Mouse (Mus musculus): ENCODE measurements around the gene Gm17535. TPM values are rescaled to one million over a fixed set of nuclear protein-coding genes. Genes with fewer than 3 reads are reported as not detected.
A peak's percentile ranks its signal among the peaks of the same experiment; 100 is the strongest.
"Not testable (repeated sequence)": the region's sequence is repeated elsewhere in the genome, so short reads cannot be mapped to it uniquely, and the experiment has no call there.

Gene Gm17535
- total RNA-seq, 1 experiment from 2014 or later, result not detected

- ATAC-seq (replicated peaks; ENCODE audit: low read depth, poor library complexity, severe bottlenecking), result not testable (repeated sequence)
These were observed 10.3 kb upstream of the Gm17535 start for GRCm38 (mm10) chr9:3023985-3024648.

- not testable (repeated sequence) for ATAC-seq (replicated peaks; ENCODE audit: low read depth, poor library complexity, severe bottlenecking)
These were observed 9.4 kb upstream of the Gm17535 start, which contains the start of gene Gm10717 for GRCm38 (mm10) chr9:3024912-3025467. TSS of gene Gm10717 (plus strand) at chr9:3025417.

- ATAC-seq (replicated peaks; ENCODE audit: low read depth, poor library complexity, severe bottlenecking), result not testable (repeated sequence)
These were observed 8.7 kb upstream of the Gm17535 start for GRCm38 (mm10) chr9:3025653-3026052.

GRCm38 (mm10) chr9:3026136-3026535, 8.3 kb upstream of the Gm17535 start:
- ATAC-seq (replicated peaks; ENCODE audit: low read depth, poor library complexity, severe bottlenecking), result not testable (repeated sequence)

GRCm38 (mm10) chr9:3026741-3027140, 7.7 kb upstream of the Gm17535 start:
- ATAC-seq (replicated peaks; ENCODE audit: low read depth, poor library complexity, severe bottlenecking), result not testable (repeated sequence)

- 0 out of 2 replicates have a peak, but pooled peaks have one; percentile 10 for ATAC-seq (replicated peaks; ENCODE audit: low read depth, poor library complexity, severe bottlenecking)
These were observed 7.2 kb upstream of the Gm17535 start for GRCm38 (mm10) chr9:3027200-3027599.

- not testable (repeated sequence) for ATAC-seq (replicated peaks; ENCODE audit: low read depth, poor library complexity, severe bottlenecking)
These were observed 5.0 kb upstream of the Gm17535 start for GRCm38 (mm10) chr9:3029276-3030000.

- not testable (repeated sequence) for ATAC-seq (replicated peaks; ENCODE audit: low read depth, poor library complexity, severe bottlenecking)
These were observed 3.6 kb upstream of the Gm17535 start for GRCm38 (mm10) chr9:3030677-3031318.

GRCm38 (mm10) chr9:3036577-3036976, 2.2 kb downstream of the Gm17535 start, which contains the start of gene Gm10715:
TSS of gene Gm10715 (plus strand) at chr9:3036877.
- not testable (repeated sequence) for ATAC-seq (replicated peaks; ENCODE audit: low read depth, poor library complexity, severe bottlenecking)

GRCm38 (mm10) chr9:3038161-3038560, 3.8 kb downstream of the Gm17535 start:
- not testable (repeated sequence) for ATAC-seq (replicated peaks; ENCODE audit: low read depth, poor library complexity, severe bottlenecking)

Other genes with a start within 250 kb of the Gm17535 start
- gene Gm10722, start 33.7 kb upstream of the Gm17535 start, total RNA-seq (2017), result 0.58 TPM in 1 of 2 replicates, not detected in the other
- gene Gm11168, start 31.3 kb upstream of the Gm17535 start, total RNA-seq (2017), result 0.69 TPM in 1 of 2 replicates, not detected in the other
- gene Gm10721, start 21.5 kb upstream of the Gm17535 start, total RNA-seq (2017), result not detected in 2 replicates
- gene Gm10720, start 18.9 kb upstream of the Gm17535 start, total RNA-seq (2017), result not detected in 2 replicates
- gene Gm10719, start 17.2 kb upstream of the Gm17535 start, total RNA-seq (2017), result not detected in 2 replicates
- gene Gm10718, start 11.1 kb upstream of the Gm17535 start, total RNA-seq (2017), result 0.69 TPM in 1 of 2 replicates, not detected in the other
- 3.5 TPM in 1 of 2 replicates, not detected in the other for gene Gm10717, start 9.2 kb upstream of the Gm17535 start, total RNA-seq (2017)
- 1.8 TPM in 1 of 2 replicates, not detected in the other for gene Gm10715, start 2.3 kb downstream of the Gm17535 start, total RNA-seq (2017)

Measured in common myeloid progenitor, adult 5-6 weeks (primary cell).